Mouse (Mus musculus) intestine, embryonic 15.5 days (tissue): ENCODE measurements around the gene Scgb1b12. TPM values are rescaled to one million over a fixed set of nuclear protein-coding genes. Genes with fewer than 3 reads are reported as not detected.
"Not testable (repeated sequence)": the region's sequence is repeated elsewhere in the genome, so short reads cannot be mapped to it uniquely, and the experiment has no call there.

ENCODE experiments used
- ATAC-seq: fragments of 200-750 bp; cut with Nextera tagmentation; 2 replicates; pipeline ENCODE4 v1.8.0; 2017; ENCODE audit warnings: moderate TSS enrichment, moderate library complexity
- H3K27ac ChIP-seq: fragments of 300-500 bp; sonication (generic); 2 replicates; pipeline ENCODE4 v1.5.1; 2015; ENCODE audit warnings: mild to moderate bottlenecking, inconsistent platforms
- H3K27me3 ChIP-seq: fragments of 300-500 bp; sonication (generic); replicated peaks from 2 replicates; pipeline ENCODE4 v1.6.1; 2015; ENCODE audit warnings: inconsistent platforms
- H3K36me3 ChIP-seq: fragments of 300-500 bp; sonication (generic); 2 replicates; pipeline ENCODE4 v1.6.1; 2015; ENCODE audit warnings: inconsistent platforms
- H3K4me1 ChIP-seq: fragments of 300-500 bp; sonication (generic); replicated peaks from 2 replicates; pipeline ENCODE4 v1.6.1; 2015; ENCODE audit warnings: inconsistent platforms
- H3K4me2 ChIP-seq: fragments of 300-500 bp; sonication (generic); replicated peaks from 2 replicates; pipeline ENCODE4 v1.6.1; 2015; ENCODE audit warnings: mild to moderate bottlenecking, inconsistent platforms
- H3K4me3 ChIP-seq: fragments of 300-500 bp; sonication (generic); replicated peaks from 2 replicates; pipeline ENCODE4 v1.5.1; 2015; ENCODE audit warnings: inconsistent platforms
- H3K9ac ChIP-seq: fragments of 300-500 bp; sonication (generic); 2 replicates; pipeline ENCODE4 v1.6.1; 2015; ENCODE audit warnings: inconsistent platforms
- H3K9me3 ChIP-seq: fragments of 300-500 bp; sonication (generic); 2 replicates; pipeline ENCODE4 v1.6.1; 2016; ENCODE audit warnings: inconsistent platforms
- WGBS: fragments of 180-500 bp; shearing (Covaris S2); methylation state at CpG from one replicate; pipeline ENCODE4 v1.1.7; 2015; 5-methylcytosine and 5-hydroxymethylcytosine counted together
- polyA plus RNA-seq: library from polyadenylated mRNA; unstranded; fragments of >200 nt; fragmentation: Nextera tagmentation; extraction: Ambion mirVana; gene quantifications from 2 replicates; pipeline ENCODE4 v1.2.1, GENCODE M21; 2015

Gene Scgb1b12
- not detected in 2 replicates for polyA plus RNA-seq

GRCm38 (mm10) chr7:32333882-32334281 is at the start of gene Scgb1b12:
Gene Scgb1b12 (plus strand): TSS chr7:32334182.
- H3K4me2 ChIP-seq, H3K4me3 ChIP-seq, H3K9me3 ChIP-seq, H3K9ac ChIP-seq, H3K36me3 ChIP-seq, H3K27ac ChIP-seq, ATAC-seq, H3K27me3 ChIP-seq, H3K4me1 ChIP-seq: not testable (repeated sequence)
- 64% methylated on average over 3 of the region's 3 CpGs for WGBS

GRCm38 (mm10) chr7:32327145-32327544 is 6.8 kb upstream of the Scgb1b12 start, which contains the start of gene Scgb2b12:
Gene Scgb2b12 (minus strand): TSS chr7:32327245.
- H3K4me3 ChIP-seq, H3K27me3 ChIP-seq, H3K4me2 ChIP-seq, ATAC-seq, H3K9ac ChIP-seq, H3K36me3 ChIP-seq, H3K4me1 ChIP-seq, H3K27ac ChIP-seq, H3K9me3 ChIP-seq: not testable (repeated sequence)
- 78% methylated on average over 1 of the region's 1 CpGs for WGBS

Other genes starting within 250 kb of the Scgb1b12 start
- gene Scgb1b10, start 233.3 kb upstream of the Scgb1b12 start, polyA plus RNA-seq = not detected in 2 replicates
- gene Scgb2b11, start 123.0 kb upstream of the Scgb1b12 start, polyA plus RNA-seq = not detected in 2 replicates
- not detected in 2 replicates for gene Scgb1b11, start 111.3 kb upstream of the Scgb1b12 start, polyA plus RNA-seq
- gene Scgb2b12, start 6.9 kb upstream of the Scgb1b12 start, polyA plus RNA-seq = not detected in 2 replicates
- not detected in 2 replicates for gene Scgb1b29, start 107.4 kb downstream of the Scgb1b12 start, polyA plus RNA-seq